Mouse (Mus musculus): ENCODE data around the gene Iscu. TPM values are rescaled to one million over a fixed set of nuclear protein-coding genes. Genes with fewer than 3 reads are reported as not detected.
"Not testable (repeated sequence)": the region's sequence is repeated elsewhere in the genome, so short reads cannot be mapped to it uniquely, and the experiment has no call there.

The Iscu gene
- polyA plus RNA-seq, 1 experiment from 2014 or later, result 112 TPM

DNA sequence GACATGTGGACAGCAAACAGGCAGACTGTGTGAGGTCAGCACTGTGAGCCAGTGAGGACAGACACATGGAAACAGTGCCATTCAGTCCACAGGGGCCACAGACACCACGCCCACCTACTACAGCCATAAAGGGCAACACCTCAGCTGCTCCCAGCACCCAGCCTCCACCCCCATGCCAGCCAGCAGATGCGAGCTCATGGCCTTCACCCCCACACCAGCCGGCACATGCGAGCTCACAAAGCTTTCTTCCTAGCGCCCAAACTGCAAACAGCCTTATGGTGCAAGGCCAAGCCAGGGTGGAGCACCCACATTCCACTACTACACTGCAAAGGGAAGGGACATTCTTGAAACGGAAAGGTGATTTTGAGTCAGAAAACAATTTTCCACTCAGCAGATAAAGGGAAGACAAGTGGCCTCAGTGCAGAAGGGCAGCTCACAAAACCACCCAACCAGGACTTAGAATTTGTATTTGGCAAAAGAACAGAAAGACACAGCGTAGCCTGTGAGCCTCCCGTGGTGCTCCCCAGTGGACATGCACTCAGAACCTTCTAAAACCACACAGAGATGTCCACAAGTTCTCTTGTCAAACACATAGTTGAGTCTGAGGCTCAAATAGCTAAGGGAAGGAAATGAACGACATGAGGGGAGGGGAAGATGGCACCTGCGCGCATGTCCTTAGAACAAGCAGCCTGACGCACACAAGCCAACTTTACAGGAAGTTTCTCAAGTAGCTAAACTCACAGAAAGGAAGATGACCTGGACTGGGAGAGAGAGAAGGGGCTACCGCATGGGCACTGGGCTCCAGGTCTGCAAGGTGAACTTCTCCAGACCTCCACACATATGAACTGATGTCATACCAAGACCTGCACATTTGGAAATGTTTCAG, 6.7 kb upstream of the Iscu start:
- Histone ChIP-seq H3K27me3 (no peaks in the 10 kb centered on the region), H3K4me1 (peaks cover 28% of the 10 kb centered on the region), H3K9me3 (replicated peaks) (no peaks in the 10 kb centered on the region), H3K9ac (no peak overlapping the region), H3K4me3 (replicated peaks) (no peak overlapping the region), H3K36me3 (peaks cover 79% of the 10 kb centered on the region), H3K27ac (no peak overlapping the region), H3K4me2 (no peak overlapping the region)
- WGBS, result 83% methylated on average over 13 of the region's 13 CpGs
- ATAC-seq (replicated peaks; ENCODE audit: low FRiP score), result no peak

- Histone ChIP-seq H3K9ac (no peak overlapping the region), H3K4me3 (replicated peaks) (no peak overlapping the region), H3K4me2 (no peak overlapping the region), H3K36me3 (peaks cover 50% of the 10 kb centered on the region), H3K4me1 (peaks cover 36% of the 10 kb centered on the region), H3K9me3 (replicated peaks) (no peaks in the 10 kb centered on the region), H3K27ac (no peak overlapping the region), H3K27me3 (no peaks in the 10 kb centered on the region)
- 91% methylated on average over 8 of the region's 8 CpGs for WGBS
- ATAC-seq (replicated peaks; ENCODE audit: low FRiP score), result no peak
These were observed 3.7 kb upstream of the Iscu start for GRCm38 (mm10) chr5:113768806-113769205.

DNA sequence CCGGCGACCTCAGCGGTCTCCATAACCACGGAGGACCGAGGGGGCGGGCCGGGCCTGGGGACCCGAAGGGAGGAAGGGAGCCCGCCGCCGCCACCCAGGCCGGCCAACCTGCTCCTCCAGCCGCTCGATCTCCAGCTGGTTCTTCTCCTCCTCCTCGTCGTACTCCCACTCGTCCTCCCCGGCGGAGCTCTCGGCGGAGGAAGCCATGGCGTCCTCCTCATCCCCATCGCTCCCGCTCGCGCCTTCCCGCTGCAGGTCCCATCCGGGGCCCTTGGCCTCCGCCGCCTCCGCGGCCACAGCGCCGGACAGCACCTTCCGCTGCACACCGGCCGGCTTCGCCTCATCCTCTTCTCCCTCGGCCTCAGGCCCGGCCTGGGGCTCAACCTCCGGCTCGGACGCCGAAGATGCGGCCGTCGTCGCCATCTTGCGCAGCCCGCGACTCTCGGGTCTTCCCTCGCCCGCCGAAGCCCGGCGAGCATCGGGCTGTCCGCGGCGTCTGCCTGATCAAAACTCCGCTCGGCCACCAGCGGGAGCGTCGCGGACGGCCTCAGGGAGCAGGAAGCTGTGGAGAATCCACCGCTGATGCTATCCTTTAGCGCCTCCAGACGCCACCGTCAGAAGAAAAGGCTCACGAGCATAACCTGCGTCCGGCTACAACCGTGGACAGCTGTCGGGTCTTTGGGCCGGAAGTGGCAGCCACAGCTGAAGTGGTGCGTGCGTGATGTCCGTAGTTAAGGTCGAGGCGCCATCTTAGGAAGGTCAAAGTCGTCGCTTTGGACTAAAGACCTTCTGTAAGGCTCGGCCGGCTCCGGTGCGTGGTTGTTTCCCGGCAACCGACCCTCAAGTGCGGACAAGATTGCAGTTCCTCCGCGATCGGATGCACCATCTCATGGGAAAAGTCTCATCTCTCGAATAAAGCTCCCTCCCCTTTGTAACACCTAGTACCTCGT, 1.1 kb upstream of the Iscu start:
- WGBS, result under 1% methylated on average over 89 of the region's 97 CpGs

DNA sequence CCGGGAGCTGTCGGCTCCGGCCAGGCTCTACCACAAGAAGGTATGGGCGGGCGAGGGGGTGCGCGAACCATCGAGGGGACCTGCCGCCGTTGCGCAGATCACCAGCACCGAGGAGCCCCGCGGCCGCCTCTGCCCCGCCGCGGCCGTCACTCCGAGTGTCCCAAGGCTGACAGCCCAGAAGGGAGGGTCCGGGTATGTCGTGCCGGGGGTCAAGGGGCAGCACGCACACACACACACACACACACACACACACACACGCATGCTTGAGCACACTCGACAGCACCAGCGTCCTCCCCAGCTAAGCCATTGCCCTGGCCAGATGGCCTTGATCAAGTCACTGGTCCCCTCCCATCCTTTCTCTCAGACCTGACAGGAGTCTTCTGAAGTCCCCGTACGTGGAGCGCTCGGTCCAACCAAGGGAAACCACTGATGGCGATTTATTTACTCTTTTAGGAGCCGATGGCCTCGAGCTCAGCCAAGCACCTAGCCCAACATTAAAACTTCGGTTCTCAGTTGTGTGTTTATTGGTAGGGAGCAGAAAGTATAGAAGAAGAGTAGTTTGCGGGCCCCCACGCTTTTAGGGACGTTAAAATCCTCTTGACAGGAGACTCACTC, 464 bp downstream of the Iscu start:
- Histone ChIP-seq H3K27ac (peak overlapping the region; percentile 98), H3K4me1 (peaks cover 34% of the 10 kb centered on the region), H3K36me3 (peaks cover 52% of the 10 kb centered on the region), H3K4me3 (replicated peaks) (peak overlapping the region; percentile 86), H3K27me3 (no peaks in the 10 kb centered on the region), H3K4me2 (peak overlapping the region; percentile 92), H3K9me3 (replicated peaks) (no peaks in the 10 kb centered on the region), H3K9ac (peak overlapping the region; percentile 95)
- ATAC-seq (replicated peaks; ENCODE audit: low FRiP score), result peak; percentile 62
- 1% methylated on average over 38 of the region's 38 CpGs for WGBS

More for the DNA sequence above, 1.1 kb upstream of the Iscu start:
- peak overlapping the region; percentile 98 for H3K27ac ChIP-seq
- H3K4me1 ChIP-seq, result peaks cover 34% of the 10 kb centered on the region
- H3K27me3 ChIP-seq, result no peaks in the 10 kb centered on the region
- H3K4me3 ChIP-seq (replicated peaks), result peak overlapping the region; percentile 86
- peak overlapping the region; percentile 92 for H3K4me2 ChIP-seq
- peaks cover 53% of the 10 kb centered on the region for H3K36me3 ChIP-seq
- H3K9ac ChIP-seq, result peak overlapping the region; percentile 95
- H3K9me3 ChIP-seq (replicated peaks), result no peaks in the 10 kb centered on the region
- peak; percentile 81 for ATAC-seq (replicated peaks; ENCODE audit: low FRiP score)

- Histone ChIP-seq H3K4me1 (peaks cover 33% of the 10 kb centered on the region), H3K9me3 (replicated peaks) (no peaks in the 10 kb centered on the region), H3K27ac (peak overlapping the region; percentile 98; the same call in 1 of the 2 replicates), H3K4me3 (replicated peaks) (peak overlapping the region; percentile 86), H3K9ac (peak overlapping the region; percentile 95; the same call in 1 of the 2 replicates), H3K4me2 (peak overlapping the region; percentile 92), H3K27me3 (no peaks in the 10 kb centered on the region), H3K36me3 (peaks cover 51% of the 10 kb centered on the region)
- ATAC-seq (replicated peaks; ENCODE audit: low FRiP score), result peak; percentile 11; the same call in 1 of the 2 replicates
- WGBS, result 1% methylated on average over 7 of the region's 7 CpGs
These were observed 1.1 kb downstream of the Iscu start for GRCm38 (mm10) chr5:113773664-113774063.

GRCm38 (mm10) chr5:113775585-113775984, 3.0 kb downstream of the Iscu start:
- 92% methylated on average over 10 of the region's 10 CpGs for WGBS
- Histone ChIP-seq H3K9me3 (replicated peaks) (no peaks in the 10 kb centered on the region), H3K27me3 (no peaks in the 10 kb centered on the region), H3K9ac (no peak overlapping the region), H3K4me3 (replicated peaks) (no peak overlapping the region), H3K4me1 (peaks cover 14% of the 10 kb centered on the region), H3K4me2 (no peak overlapping the region), H3K27ac (no peak overlapping the region), H3K36me3 (peaks cover 45% of the 10 kb centered on the region)
- ATAC-seq (replicated peaks; ENCODE audit: low FRiP score), result no peak

- ATAC-seq (replicated peaks; ENCODE audit: low FRiP score), result no peak
- WGBS, result 88% methylated on average over 15 of the region's 15 CpGs
- Histone ChIP-seq H3K9ac (no peak overlapping the region), H3K4me3 (replicated peaks) (no peak overlapping the region), H3K27me3 (no peaks in the 10 kb centered on the region), H3K27ac (no peak overlapping the region), H3K4me1 (peaks cover 11% of the 10 kb centered on the region), H3K4me2 (no peak overlapping the region), H3K9me3 (replicated peaks) (no peaks in the 10 kb centered on the region), H3K36me3 (peaks cover 45% of the 10 kb centered on the region)
These were observed 3.8 kb downstream of the Iscu start for GRCm38 (mm10) chr5:113776128-113776895.

GRCm38 (mm10) chr5:113776896-113777226, 4.3 kb downstream of the Iscu start:
- peaks cover 11% of the 10 kb centered on the region for H3K4me1 ChIP-seq
- ATAC-seq (replicated peaks; ENCODE audit: low FRiP score), result no peak
- H3K27me3 ChIP-seq, result no peaks in the 10 kb centered on the region
- WGBS, result 85% methylated on average over 8 of the region's 8 CpGs
- no peak overlapping the region for H3K4me3 ChIP-seq (replicated peaks)
- no peak overlapping the region for H3K27ac ChIP-seq
- no peaks in the 10 kb centered on the region for H3K9me3 ChIP-seq (replicated peaks)
- no peak overlapping the region for H3K9ac ChIP-seq
- H3K36me3 ChIP-seq, result peaks cover 45% of the 10 kb centered on the region
- H3K4me2 ChIP-seq, result no peak overlapping the region

DNA sequence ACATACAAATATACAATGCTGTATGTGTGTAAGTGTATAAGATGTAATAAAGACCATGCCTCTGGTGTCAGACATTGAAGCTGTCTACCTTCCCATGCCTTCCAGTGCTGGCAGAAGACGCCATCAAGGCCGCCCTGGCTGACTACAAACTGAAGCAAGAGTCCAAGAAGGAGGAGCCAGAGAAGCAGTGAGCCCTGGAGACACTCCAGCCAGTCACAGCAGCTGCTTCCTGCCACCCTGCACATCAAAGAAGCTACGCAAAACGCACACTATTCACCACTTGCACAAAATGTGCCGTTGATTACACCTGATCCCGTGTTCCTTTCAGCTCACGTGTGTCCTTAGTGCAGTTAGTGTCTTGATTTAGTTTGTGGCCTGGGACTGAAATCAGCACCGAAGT, 5.2 kb downstream of the Iscu start:
- Histone ChIP-seq H3K36me3 (peaks cover 45% of the 10 kb centered on the region), H3K4me1 (peaks cover 15% of the 10 kb centered on the region)
- not testable (repeated sequence) for H3K27me3 ChIP-seq; H3K4me3 ChIP-seq (replicated peaks); H3K9me3 ChIP-seq (replicated peaks); H3K9ac ChIP-seq; H3K27ac ChIP-seq; ATAC-seq (replicated peaks; ENCODE audit: low FRiP score); H3K4me2 ChIP-seq
- WGBS, result 90% methylated on average over 8 of the region's 8 CpGs

DNA sequence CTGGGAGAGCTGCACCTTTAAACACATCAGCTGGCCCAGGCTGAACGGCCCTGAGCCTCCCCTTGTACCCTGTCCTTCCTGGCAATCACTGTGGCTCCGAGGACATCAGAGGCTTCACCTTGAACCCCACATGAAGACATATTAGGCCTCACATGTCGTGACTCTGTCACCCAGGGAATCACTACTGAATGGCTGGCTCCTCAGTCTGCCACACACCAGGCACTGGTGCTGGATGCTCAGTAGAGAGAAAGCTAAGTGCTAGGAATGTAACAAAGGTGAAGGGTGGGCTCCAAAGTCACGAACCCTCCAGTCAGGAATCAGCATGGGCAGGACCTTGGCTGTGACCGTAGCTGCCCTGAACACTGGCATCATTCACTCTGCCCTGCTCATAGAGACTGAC, 7.0 kb downstream of the Iscu start:
- 74% methylated on average over 5 of the region's 5 CpGs for WGBS
- ATAC-seq (replicated peaks; ENCODE audit: low FRiP score), result no peak
- H3K27ac ChIP-seq, result no peak overlapping the region

GRCm38 (mm10) chr5:113780082-113780752, 7.7 kb downstream of the Iscu start:
- Histone ChIP-seq H3K4me1 (peaks cover 18% of the 10 kb centered on the region), H3K27me3 (0 out of 2 replicates have a peak, but pooled peaks cover 5% of the 10 kb centered on the region), H3K4me3 (replicated peaks) (no peak overlapping the region), H3K27ac (no peak overlapping the region), H3K9me3 (replicated peaks) (no peaks in the 10 kb centered on the region), H3K36me3 (peaks cover 33% of the 10 kb centered on the region), H3K4me2 (no peak overlapping the region), H3K9ac (no peak overlapping the region)
- ATAC-seq (replicated peaks; ENCODE audit: low FRiP score), result no peak
- WGBS, result 97% methylated on average over 3 of the region's 3 CpGs

More for the DNA sequence above, 7.0 kb downstream of the Iscu start:
- H3K9me3 ChIP-seq (replicated peaks), result no peaks in the 10 kb centered on the region
- 0 out of 2 replicates have a peak, but pooled peaks cover 5% of the 10 kb centered on the region for H3K27me3 ChIP-seq
- H3K4me1 ChIP-seq, result peaks cover 18% of the 10 kb centered on the region
- H3K4me2 ChIP-seq, result no peak overlapping the region
- H3K9ac ChIP-seq, result no peak overlapping the region
- peaks cover 39% of the 10 kb centered on the region for H3K36me3 ChIP-seq
- no peak overlapping the region for H3K4me3 ChIP-seq (replicated peaks)
